Mouse (Mus musculus) left cerebral cortex, postnatal 36 days (tissue): ENCODE results near the gene D11Wsu47e. TPM values are rescaled to one million over a fixed set of nuclear protein-coding genes. Genes with fewer than 3 reads are reported as not detected.

ENCODE experiments used
- DNase-seq, 2 experiments: peaks; one replicate each; pipeline ENCODE4 v3.0.0; 2021 to 2022; ENCODE audit warnings: low spot score in 2 of 2, mixed read lengths in 1 of 2
- intact Hi-C: fragments of 180-260 bp; cut with DNase I; formaldehyde crosslinking; loops from one replicate; pipeline ENCODE4 v1.15.1; 2025
- total RNA-seq, 2 experiments: library from RNA; stranded (reverse); gene quantifications; 2 replicates each; pipeline ENCODE4 v1.2.3; 2021

D11Wsu47e gene
- total RNA-seq, 2 experiments from 2014 or later = 11.5 to 14.9 TPM

GRCm38 (mm10) chr11:113691851-113692250, 7.6 kb downstream of the D11Wsu47e start:
- DNase-seq = no peak
- intact Hi-C loops = no loop called here

GRCm38 (mm10) chr11:113697571-113697970, 13.4 kb downstream of the D11Wsu47e start:
- no peak for DNase-seq
- intact Hi-C loops = no loop called here

GRCm38 (mm10) chr11:113698013-113698545, 13.9 kb downstream of the D11Wsu47e start:
- intact Hi-C loops = no loop called here
- DNase-seq = no peak

GRCm38 (mm10) chr11:113699643-113700042, 15.4 kb downstream of the D11Wsu47e start:
- intact Hi-C loops = loop anchor here (5.0 to 10.0 kb wide), 2 partner anchors 53 to 935 kb away; partner anchors contain the start of gene Cdc42ep4
- DNase-seq = no peak

GRCm38 (mm10) chr11:113703758-113704157, 19.5 kb downstream of the D11Wsu47e start:
- intact Hi-C loops = loop anchor here (1.0 to 10.0 kb wide), 3 partner anchors 49 to 931 kb away; partner anchors contain the start of gene Cdc42ep4
- DNase-seq = peak; percentile 74 to 83

GRCm38 (mm10) chr11:113705966-113706652, 21.9 kb downstream of the D11Wsu47e start:
- intact Hi-C loops = loop anchor here (10.0 kb wide), 1 partner anchor 929 kb away; no protein-coding TSS in a partner anchor
- no peak for DNase-seq

- intact Hi-C loops = loop anchor here (10.0 kb wide), 1 partner anchor 926 kb away; no protein-coding TSS in a partner anchor
- no peak for DNase-seq
Measured at GRCm38 (mm10) chr11:113708629-113709213, 24.5 kb downstream of the D11Wsu47e start.

- DNase-seq = no peak
- intact Hi-C loops = loop anchor here (10.0 kb wide), 1 partner anchor 926 kb away; no protein-coding TSS in a partner anchor
Measured at GRCm38 (mm10) chr11:113709272-113709671, 25.1 kb downstream of the D11Wsu47e start.

- intact Hi-C loops = loop anchor here (5.0 to 10.0 kb wide), 2 partner anchors 38 to 925 kb away; no protein-coding TSS in a partner anchor
- DNase-seq = no peak
Measured at GRCm38 (mm10) chr11:113709731-113710256, 25.6 kb downstream of the D11Wsu47e start, which contains the start of gene Cpsf4l. TSS of gene Cpsf4l (minus strand) at chr11:113710017.

- no peak for DNase-seq
- intact Hi-C loops = loop anchor here (5.0 kb wide), 1 partner anchor 37 kb away; no protein-coding TSS in a partner anchor
Measured at GRCm38 (mm10) chr11:113710257-113710777, 26.1 kb downstream of the D11Wsu47e start.

- intact Hi-C loops = loop anchor here (5.0 kb wide), 1 partner anchor 36 kb away; no protein-coding TSS in a partner anchor
- DNase-seq = no peak
Measured at GRCm38 (mm10) chr11:113711061-113711460, 26.8 kb downstream of the D11Wsu47e start.

- DNase-seq = no peak
- intact Hi-C loops = no loop called here
Measured at GRCm38 (mm10) chr11:113715078-113715674, 31.0 kb downstream of the D11Wsu47e start.

- no peak for DNase-seq
- intact Hi-C loops = no loop called here
Measured at GRCm38 (mm10) chr11:113716132-113716531, 31.9 kb downstream of the D11Wsu47e start.

GRCm38 (mm10) chr11:113717767-113718424, 33.7 kb downstream of the D11Wsu47e start:
- intact Hi-C loops = no loop called here

GRCm38 (mm10) chr11:113722405-113723090, 38.3 kb downstream of the D11Wsu47e start:
- no peak for DNase-seq
- intact Hi-C loops = no loop called here

More at GRCm38 (mm10) chr11:113717767-113718424, 33.7 kb downstream of the D11Wsu47e start:
- DNase-seq = no peak

- intact Hi-C loops = no loop called here
- DNase-seq = no peak
Measured at GRCm38 (mm10) chr11:113725235-113726048, 41.2 kb downstream of the D11Wsu47e start.
